Mouse (Mus musculus) forebrain, embryonic 16.5 days (tissue): ENCODE results near the gene Pakap. TPM values are rescaled to one million over a fixed set of nuclear protein-coding genes. Genes with fewer than 3 reads are reported as not detected.

Experiments used
- ATAC-seq: fragments of 200-750 bp; cut with Nextera tagmentation; 2 replicates; pipeline ENCODE4 v1.8.0; 2017; ENCODE audit warnings: mild to moderate bottlenecking, moderate library complexity
- H3K27ac ChIP-seq: fragments of 300-500 bp; sonication (generic); 2 replicates; pipeline ENCODE4 v1.5.1; 2014; ENCODE audit warnings: low read length, control low read depth
- H3K27me3 ChIP-seq: fragments of 300-500 bp; sonication (generic); replicated peaks from 2 replicates; pipeline ENCODE4 v1.6.1; 2014; ENCODE audit warnings: low read length; ENCODE audit not compliant: control insufficient read depth, insufficient read depth
- H3K36me3 ChIP-seq: fragments of 300-500 bp; sonication (generic); 2 replicates; pipeline ENCODE4 v1.6.1; 2014; ENCODE audit not compliant: control insufficient read depth, insufficient read depth
- H3K4me1 ChIP-seq: fragments of 300-500 bp; sonication (generic); replicated peaks from 2 replicates; pipeline ENCODE4 v1.6.1; 2014; ENCODE audit warnings: low read length; ENCODE audit not compliant: control insufficient read depth, insufficient read depth
- H3K4me2 ChIP-seq: fragments of 300-500 bp; sonication (generic); 2 replicates; pipeline ENCODE4 v1.6.1; 2014; ENCODE audit warnings: mild to moderate bottlenecking, low read length, control low read depth
- H3K4me3 ChIP-seq: fragments of 300-500 bp; sonication (generic); replicated peaks from 2 replicates; pipeline ENCODE4 v1.5.1; 2014; ENCODE audit warnings: mild to moderate bottlenecking, low read length, control low read depth
- H3K9ac ChIP-seq: fragments of 300-500 bp; sonication (generic); replicated peaks from 2 replicates; pipeline ENCODE4 v1.6.1; 2014; ENCODE audit warnings: low read depth, low read length, control low read depth
- H3K9me3 ChIP-seq: fragments of 300-500 bp; sonication (generic); 2 replicates; pipeline ENCODE4 v1.6.1; 2016; ENCODE audit warnings: low read length; ENCODE audit not compliant: control insufficient read depth
- WGBS: fragments of 180-500 bp; shearing (Covaris S2); extraction: QIAGEN DNeasy Blood & Tissue Kit; methylation state at CpG from one replicate; pipeline ENCODE4 v1.1.7; 2014; 5-methylcytosine and 5-hydroxymethylcytosine counted together
- polyA plus RNA-seq: library from polyadenylated mRNA; unstranded; fragments of >200 nt; fragmentation: Nextera tagmentation; extraction: Ambion mirVana; gene quantifications from 2 replicates; pipeline ENCODE4 v1.2.1, GENCODE M21; 2015

Pakap gene
- polyA plus RNA-seq, 1 experiment from 2014 or later, result 6.4 TPM

GRCm38 (mm10) chr4:57867454-57867853 is 299.5 kb downstream of the Pakap start:
- Histone ChIP-seq H3K4me3 (no peak overlapping the region), H3K9ac (no peak overlapping the region), H3K4me1 (peaks cover 3% of the 10 kb centered on the region; the same call in 1 of the 2 replicates), H3K9me3 (no peaks in the 10 kb centered on the region), H3K36me3 (no peaks in the 10 kb centered on the region), H3K4me2 (no peak overlapping the region), H3K27ac (no peak overlapping the region), H3K27me3 (no peaks in the 10 kb centered on the region)
- 32% methylated on average over 10 of the region's 10 CpGs for WGBS
- no peak; the same call in 1 of the 2 replicates for ATAC-seq

- no peaks in the 10 kb centered on the region for H3K27me3 ChIP-seq
- no peaks in the 10 kb centered on the region for H3K4me1 ChIP-seq
- 90% methylated on average over 5 of the region's 5 CpGs for WGBS
- no peak overlapping the region for H3K4me2 ChIP-seq
- H3K9ac ChIP-seq, result no peak overlapping the region
- H3K27ac ChIP-seq, result no peak overlapping the region
- no peaks in the 10 kb centered on the region for H3K36me3 ChIP-seq
- ATAC-seq, result no peak
- no peak overlapping the region for H3K4me3 ChIP-seq
- no peaks in the 10 kb centered on the region for H3K9me3 ChIP-seq
These were observed 311.2 kb downstream of the Pakap start for GRCm38 (mm10) chr4:57879137-57879536.

GRCm38 (mm10) chr4:57879804-57880357 is 311.9 kb downstream of the Pakap start:
- 12% methylated on average over 6 of the region's 6 CpGs for WGBS
- peak; percentile 54; the same call in 1 of the 2 replicates for ATAC-seq
- Histone ChIP-seq H3K4me1 (no peaks in the 10 kb centered on the region), H3K27me3 (no peaks in the 10 kb centered on the region), H3K4me2 (no peak overlapping the region), H3K9me3 (no peaks in the 10 kb centered on the region), H3K4me3 (no peak overlapping the region), H3K36me3 (no peaks in the 10 kb centered on the region), H3K27ac (no peak overlapping the region), H3K9ac (no peak overlapping the region)

GRCm38 (mm10) chr4:57883520-57884421 is 315.8 kb downstream of the Pakap start:
- Histone ChIP-seq H3K27me3 (no peaks in the 10 kb centered on the region), H3K36me3 (no peaks in the 10 kb centered on the region), H3K9ac (no peak overlapping the region), H3K4me2 (no peak overlapping the region), H3K9me3 (no peaks in the 10 kb centered on the region), H3K27ac (no peak overlapping the region), H3K4me1 (peaks cover 3% of the 10 kb centered on the region), H3K4me3 (no peak overlapping the region)
- 52% methylated on average over 7 of the region's 7 CpGs for WGBS
- ATAC-seq, result no peak

GRCm38 (mm10) chr4:57884511-57884910 is 316.5 kb downstream of the Pakap start:
- Histone ChIP-seq H3K4me2 (no peak overlapping the region), H3K9me3 (no peaks in the 10 kb centered on the region), H3K27me3 (no peaks in the 10 kb centered on the region), H3K4me1 (peaks cover 3% of the 10 kb centered on the region), H3K27ac (no peak overlapping the region), H3K9ac (no peak overlapping the region), H3K36me3 (no peaks in the 10 kb centered on the region), H3K4me3 (no peak overlapping the region)
- no peak for ATAC-seq
- 93% methylated on average over 3 of the region's 3 CpGs for WGBS

- H3K9me3 ChIP-seq, result no peaks in the 10 kb centered on the region
- WGBS, result 57% methylated on average over 2 of the region's 2 CpGs
- H3K36me3 ChIP-seq, result no peaks in the 10 kb centered on the region
- no peak overlapping the region for H3K4me2 ChIP-seq
- H3K4me1 ChIP-seq, result peaks cover 3% of the 10 kb centered on the region
- no peak overlapping the region for H3K27ac ChIP-seq
- H3K4me3 ChIP-seq, result no peak overlapping the region
- H3K9ac ChIP-seq, result no peak overlapping the region
- ATAC-seq, result no peak
- no peaks in the 10 kb centered on the region for H3K27me3 ChIP-seq
These were observed 317.2 kb downstream of the Pakap start for GRCm38 (mm10) chr4:57885186-57885585.

- 54% methylated on average over 11 of the region's 11 CpGs for WGBS
- peak; percentile 54 for ATAC-seq
These were observed 318.3 kb downstream of the Pakap start for GRCm38 (mm10) chr4:57886066-57886887.

GRCm38 (mm10) chr4:57886888-57887230 is 318.9 kb downstream of the Pakap start:
- H3K27ac ChIP-seq, result no peak overlapping the region
- H3K4me3 ChIP-seq, result no peak overlapping the region
- H3K9me3 ChIP-seq, result no peaks in the 10 kb centered on the region
- no peak overlapping the region for H3K4me2 ChIP-seq
- peaks cover 3% of the 10 kb centered on the region for H3K4me1 ChIP-seq
- no peaks in the 10 kb centered on the region for H3K27me3 ChIP-seq
- no peaks in the 10 kb centered on the region for H3K36me3 ChIP-seq
- ATAC-seq, result no peak
- no peak overlapping the region for H3K9ac ChIP-seq
- WGBS, result 94% methylated on average over 3 of the region's 3 CpGs

More at GRCm38 (mm10) chr4:57886066-57886887, 318.3 kb downstream of the Pakap start:
- Histone ChIP-seq H3K4me2 (no peak overlapping the region), H3K4me1 (peaks cover 3% of the 10 kb centered on the region), H3K4me3 (no peak overlapping the region), H3K36me3 (no peaks in the 10 kb centered on the region), H3K27ac (no peak overlapping the region), H3K27me3 (no peaks in the 10 kb centered on the region), H3K9ac (no peak overlapping the region), H3K9me3 (no peaks in the 10 kb centered on the region)

- no peak overlapping the region for H3K27ac ChIP-seq
- no peaks in the 10 kb centered on the region for H3K9me3 ChIP-seq
- H3K36me3 ChIP-seq, result no peaks in the 10 kb centered on the region
- H3K4me2 ChIP-seq, result no peak overlapping the region
- ATAC-seq, result no peak
- H3K4me3 ChIP-seq, result no peak overlapping the region
- no peaks in the 10 kb centered on the region for H3K27me3 ChIP-seq
- H3K4me1 ChIP-seq, result peaks cover 3% of the 10 kb centered on the region
- no peak overlapping the region for H3K9ac ChIP-seq
- WGBS, result 92% methylated on average over 2 of the region's 2 CpGs
These were observed 320.3 kb downstream of the Pakap start for GRCm38 (mm10) chr4:57888246-57888645.
